Mouse (Mus musculus) bone marrow, adult 2 months (tissue): Measurements from ENCODE around the gene Zfp821. TPM values are rescaled to one million over a fixed set of nuclear protein-coding genes. Genes with fewer than 3 reads are reported as not detected.
"Not testable (repeated sequence)": the region's sequence is repeated elsewhere in the genome, so short reads cannot be mapped to it uniquely, and the experiment has no call there.

Experiments used
- H3K27ac ChIP-seq: fragments of 200-500 bp; 2 replicates; pipeline ENCODE4 v1.5.1; 2012; ENCODE audit warnings: low read depth, mild to moderate bottlenecking, control low read depth, inconsistent platforms, low read length; ENCODE audit not compliant: control insufficient read depth, poor library complexity, insufficient read depth
- H3K4me1 ChIP-seq: fragments of 200-500 bp; 2 replicates; pipeline ENCODE4 v1.6.1; 2011; ENCODE audit warnings: low read length; ENCODE audit not compliant: control insufficient read depth, insufficient read depth
- H3K4me3 ChIP-seq: fragments of 200-500 bp; replicated peaks from 2 replicates; pipeline ENCODE3; 2011; ENCODE audit warnings: mild to moderate bottlenecking, low read depth, low read length, control low read depth; ENCODE audit not compliant: control insufficient read depth
- CTCF ChIP-seq: fragments of 200-500 bp; IDR thresholded peaks from 2 replicates; pipeline ENCODE4 v1.5.1; 2011; ENCODE audit warnings: low read length, control low read depth; ENCODE audit not compliant: control insufficient read depth, insufficient read depth
- POLR2A ChIP-seq: fragments of 200-500 bp; IDR thresholded peaks from 2 replicates; pipeline ENCODE4 v1.6.1; 2011; ENCODE audit warnings: low read depth, mild to moderate bottlenecking, control low read depth, low read length, borderline replicate concordance; ENCODE audit not compliant: control insufficient read depth
- WGBS: fragments of 180-500 bp; shearing (Covaris S2); methylation state at CpG from one replicate; pipeline ENCODE4 v1.1.7; 2018; 5-methylcytosine and 5-hydroxymethylcytosine counted together
- polyA plus RNA-seq: library from polyadenylated mRNA; stranded (reverse); fragments of >200 nt; gene quantifications from 2 replicates; pipeline ENCODE4 v1.2.4, GENCODE M21; 2011; ENCODE audit warnings: low replicate concordance; ENCODE audit not compliant: missing spikeins, insufficient read depth, insufficient read length

The Zfp821 gene
- polyA plus RNA-seq, 1 experiment, result 18.6 TPM

DNA sequence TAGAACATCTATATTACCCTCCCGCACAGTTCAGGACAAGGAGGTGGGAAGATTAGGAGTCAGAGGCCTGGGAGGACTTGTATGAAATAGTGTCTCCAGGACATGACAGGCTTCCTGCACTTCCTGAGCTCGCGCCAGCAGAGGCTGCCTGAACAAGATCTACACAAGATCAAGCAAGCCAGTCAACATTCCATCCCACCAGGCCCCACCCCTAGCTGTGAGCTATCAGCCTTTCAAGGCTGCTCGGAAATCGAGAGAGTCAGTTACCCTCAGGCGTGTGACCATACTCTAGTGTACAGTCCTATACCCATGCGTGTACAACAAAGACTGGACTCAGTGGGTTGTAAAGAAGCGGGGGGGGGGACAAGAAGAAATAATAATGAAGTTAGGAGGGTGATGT, 49.4 kb downstream of the Zfp821 start:
- H3K4me1 ChIP-seq, result peaks cover 1% of the 10 kb centered on the region; the same call in 1 of the 2 replicates
- 86% methylated on average over 8 of the region's 8 CpGs for WGBS
- H3K27ac ChIP-seq, result no peak overlapping the region
- TF ChIP-seq POLR2A (no peak), CTCF (no peak)
- no peak overlapping the region for H3K4me3 ChIP-seq

GRCm38 (mm10) chr8:109755554-109755953, 50.2 kb downstream of the Zfp821 start:
- not testable (repeated sequence) for H3K27ac ChIP-seq, H3K4me1 ChIP-seq, H3K4me3 ChIP-seq
- 55% methylated on average over 4 of the region's 4 CpGs for WGBS

GRCm38 (mm10) chr8:109756849-109757248, 51.5 kb downstream of the Zfp821 start:
- TF ChIP-seq POLR2A, result no peak
- no peak for TF ChIP-seq CTCF
- Histone ChIP-seq H3K27ac (no peak overlapping the region), H3K4me1 (no peaks in the 10 kb centered on the region), H3K4me3 (no peak overlapping the region)
- WGBS, result 65% methylated on average over 3 of the region's 3 CpGs

- H3K4me1 ChIP-seq, result no peaks in the 10 kb centered on the region
- 85% methylated on average over 7 of the region's 7 CpGs for WGBS
- H3K4me3 ChIP-seq, result no peak overlapping the region
- H3K27ac ChIP-seq, result no peak overlapping the region
- TF ChIP-seq POLR2A, result no peak
- no peak for TF ChIP-seq CTCF
These were observed 54.1 kb downstream of the Zfp821 start for GRCm38 (mm10) chr8:109759426-109759825.

DNA sequence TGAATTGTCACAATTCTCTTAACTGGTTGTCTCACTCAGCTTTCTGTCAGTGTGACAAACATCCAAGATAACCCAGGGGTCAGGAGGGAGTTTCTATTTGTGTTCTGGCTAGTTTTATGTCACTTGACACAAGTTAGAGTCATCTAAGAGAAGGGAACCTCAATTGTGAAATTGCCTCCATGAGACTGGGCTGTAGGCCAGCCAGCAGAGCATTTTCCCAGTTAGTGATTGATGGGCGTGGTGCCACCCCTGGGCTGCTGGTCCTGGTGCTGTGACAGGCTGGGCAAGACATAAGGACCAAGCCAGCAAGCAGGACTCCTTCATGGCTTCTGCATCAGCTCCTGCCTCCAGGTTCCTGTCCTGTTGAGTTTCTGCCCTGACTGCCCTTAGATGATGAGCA, 54.9 kb downstream of the Zfp821 start:
- 58% methylated on average over 1 of the region's 1 CpGs for WGBS
- TF ChIP-seq CTCF (no peak), POLR2A (no peak)
- H3K4me3 ChIP-seq, result no peak overlapping the region
- no peaks in the 10 kb centered on the region for H3K4me1 ChIP-seq
- H3K27ac ChIP-seq, result no peak overlapping the region

GRCm38 (mm10) chr8:109764031-109764430, 58.7 kb downstream of the Zfp821 start:
- 88% methylated on average over 6 of the region's 6 CpGs for WGBS
- TF ChIP-seq POLR2A, result no peak
- H3K4me3 ChIP-seq, result no peak overlapping the region
- no peak overlapping the region for H3K27ac ChIP-seq
- no peaks in the 10 kb centered on the region for H3K4me1 ChIP-seq

GRCm38 (mm10) chr8:109766081-109766480, 60.7 kb downstream of the Zfp821 start:
- TF ChIP-seq CTCF (no peak), POLR2A (no peak)
- H3K27ac ChIP-seq, result no peak overlapping the region
- 53% methylated on average over 7 of the region's 7 CpGs for WGBS
- H3K4me3 ChIP-seq, result no peak overlapping the region
- H3K4me1 ChIP-seq, result no peaks in the 10 kb centered on the region

- WGBS, result 8% methylated on average over 3 of the region's 3 CpGs
- TF ChIP-seq POLR2A, result no peak
- Histone ChIP-seq H3K4me3 (no peak overlapping the region), H3K27ac (no peak overlapping the region), H3K4me1 (no peaks in the 10 kb centered on the region)
These were observed 67.8 kb downstream of the Zfp821 start for GRCm38 (mm10) chr8:109773154-109773553.

Other genes starting within 250 kb of the Zfp821 start
- gene Pmfbp1, start 211.5 kb upstream of the Zfp821 start, polyA plus RNA-seq, result not detected in 2 replicates
- 13.6 and 27.3 TPM in 2 replicates for gene Dhx38, start 139.7 kb upstream of the Zfp821 start, polyA plus RNA-seq
- 7.0 and 16.2 TPM in 2 replicates for gene Txnl4b, start 139.7 kb upstream of the Zfp821 start, polyA plus RNA-seq
- 219 and 732 TPM in 2 replicates for gene Hp, start 126.4 kb upstream of the Zfp821 start, polyA plus RNA-seq
- gene Dhodh, start 96.9 kb upstream of the Zfp821 start, polyA plus RNA-seq, result 5.0 and 12.8 TPM in 2 replicates
- gene Pkd1l3, start 91.0 kb upstream of the Zfp821 start, polyA plus RNA-seq, result 3.9 and 8.3 TPM in 2 replicates
- 45.9 and 55.7 TPM in 2 replicates for gene Ist1, start 12.3 kb upstream of the Zfp821 start, polyA plus RNA-seq
- gene Atxn1l, start 32.2 kb downstream of the Zfp821 start, polyA plus RNA-seq, result 5.3 and 5.8 TPM in 2 replicates
- gene Ap1g1, start 73.0 kb downstream of the Zfp821 start, polyA plus RNA-seq, result 25.8 and 34.5 TPM in 2 replicates
- gene Phlpp2, start 163.0 kb downstream of the Zfp821 start, polyA plus RNA-seq, result 9.0 and 10.8 TPM in 2 replicates